Comparison of ENCODE assay signal across 8 mouse cellular contexts in genomic region chr16:21392517-21393112, GRCm38 (mm10). TPM values are rescaled to one million over a fixed set of nuclear protein-coding genes. Genes with fewer than 3 reads are reported as not detected.
A peak's percentile ranks its signal among the peaks of the same experiment; 100 is the strongest.
DNase-seq lines count a peak whose midpoint lies in the region; ATAC-seq lines count a peak whose summit lies in the region.

No protein-coding gene starts in this region.

- no peaks in the 10 kb centered on the region for H3K36me3 ChIP-seq in hindbrain, embryonic 14.5 days (replicated peaks; ENCODE audit: control insufficient read depth, insufficient read depth)

- no peaks in the 10 kb centered on the region for H3K27me3 ChIP-seq in hindbrain, embryonic 14.5 days (ENCODE audit: control insufficient read depth, insufficient read depth, low read length)

- no peak overlapping the region for H3K4me3 ChIP-seq in hindbrain, embryonic 14.5 days (replicated peaks; ENCODE audit: low read length)

- peak; percentile 96 for DNase-seq in R1 (ENCODE audit: low read depth, low spot score)
- peak; percentile 89 to 95 for DNase-seq in cerebellum, postnatal 14 days
- DNase-seq in frontal cortex, postnatal 25 days (ENCODE audit: low spot score in 2 of 2) = peak; percentile 83 to 88
- DNase-seq in hindbrain, embryonic 14.5 days (ENCODE audit: low spot score) = peak; percentile 92
- peak; percentile 79 to 80 for DNase-seq in layer of hippocampus, postnatal 36 days
- peak; percentile 75 for DNase-seq in lung, postnatal 25 days (ENCODE audit: low spot score)
- peak; percentile 82 to 90 for DNase-seq in right cerebral cortex, adult 2 months (ENCODE audit: low spot score in 2 of 2)
- peak; percentile 87 for DNase-seq in urinary bladder, postnatal 25 days (ENCODE audit: low spot score)

- peak overlapping the region; percentile 60 for H3K27ac ChIP-seq in hindbrain, embryonic 14.5 days

- peaks cover 25% of the 10 kb centered on the region for H3K4me1 ChIP-seq in hindbrain, embryonic 14.5 days (replicated peaks; ENCODE audit: control insufficient read depth, insufficient read depth, low read length)

- H3K4me2 ChIP-seq in hindbrain, embryonic 14.5 days (replicated peaks) = no peak overlapping the region

- no peaks in the 10 kb centered on the region for H3K9me3 ChIP-seq in hindbrain, embryonic 14.5 days (ENCODE audit: control insufficient read depth, low read length)

- H3K9ac ChIP-seq in hindbrain, embryonic 14.5 days = no peak overlapping the region

- WGBS in hindbrain, embryonic 14.5 days = 30% methylated on average over 9 of the region's 9 CpGs

- ATAC-seq in hindbrain, embryonic 14.5 days (ENCODE audit: low FRiP score) = peak; percentile 81

RNA-seq across cellular contexts. Expression of gene Vps8, which starts 30.3 kb away (rescaled TPM):
- polyA plus RNA-seq in hindbrain, embryonic 14.5 days (2014; fragmentation: Nextera tagmentation; extraction: Ambion mirVana) = 37.0 and 40.7 TPM in 2 replicates
- 10 to 100 TPM; 48.1 to 54.7 TPM for total RNA-seq in layer of hippocampus, postnatal 36 days (2021)
